24 mouse cellular contexts compared by ENCODE assay signal in the genomic region with DNA sequence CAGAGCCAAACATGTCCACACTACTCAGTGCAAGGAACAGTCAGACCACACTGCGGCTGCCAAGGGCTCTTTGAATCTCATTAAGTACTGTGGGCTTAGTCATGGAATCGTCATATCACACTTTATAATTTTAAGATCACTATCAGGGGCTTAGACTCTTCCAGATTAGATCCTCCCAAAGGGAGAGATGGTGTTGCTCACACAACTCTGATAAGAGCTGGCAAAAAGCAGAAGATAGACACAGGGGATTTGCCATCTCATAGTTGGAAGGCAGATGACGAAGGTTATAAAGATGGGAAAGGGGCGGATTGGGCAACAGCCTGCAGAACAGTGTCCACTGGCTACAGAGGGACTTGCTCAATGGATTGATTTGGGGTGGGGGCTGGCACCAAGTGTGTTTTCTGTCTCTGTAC. TPM values are rescaled to one million over a fixed set of nuclear protein-coding genes. Genes with fewer than 3 reads are reported as not detected.
DNase-seq lines count a peak whose midpoint lies in the region; ATAC-seq and TF ChIP-seq lines count a peak whose summit lies in the region.
"Had no signal": no experiment of that assay in that cellular context is flagged by ENCODE, and none has a peak within 500 bp of the region (broad histone marks: within the 10 kb centered on the region; RNA-seq: fewer than 3 reads in every experiment).

No protein-coding gene starts in this region.

- H3K4me2 ChIP-seq in limb, embryonic 11.5 days (ENCODE audit: low read depth, severe bottlenecking): no peak overlapping the region
- H3K4me2 ChIP-seq: embryonic facial prominence, embryonic 13.5 days; forebrain, embryonic 13.5 days; heart, embryonic 13.5 days; hindbrain, embryonic 12.5 days; midbrain, embryonic 12.5 days had no signal

- H3K36me3 ChIP-seq in limb, embryonic 11.5 days (ENCODE audit: control insufficient read depth, insufficient read depth, low read length): no peaks in the 10 kb centered on the region
- no peaks in the 10 kb centered on the region for H3K36me3 ChIP-seq in limb, embryonic 10.5 days
- H3K36me3 ChIP-seq in G1E (replicated peaks): no peaks in the 10 kb centered on the region
- H3K36me3 ChIP-seq: embryonic facial prominence, embryonic 13.5 days; hindbrain, embryonic 12.5 days; midbrain, embryonic 12.5 days had no signal

- H3K27me3 ChIP-seq in limb, embryonic 11.5 days (ENCODE audit: control insufficient read depth, insufficient read depth, low read length): no peaks in the 10 kb centered on the region
- H3K27me3 ChIP-seq in limb, embryonic 10.5 days (ENCODE audit: low read depth, poor library complexity, severe bottlenecking): 0 out of 2 replicates have a peak, but pooled peaks cover 6% of the 10 kb centered on the region
- H3K27me3 ChIP-seq in G1E (ENCODE audit: insufficient read depth, low read length): no peaks in the 10 kb centered on the region
- H3K27me3 ChIP-seq: embryonic facial prominence, embryonic 13.5 days; forebrain, embryonic 13.5 days; heart, embryonic 13.5 days; hindbrain, embryonic 12.5 days; midbrain, embryonic 12.5 days had no signal

- TF ChIP-seq CTCF in G1E (IDR thresholded peaks at IDR 0.05; ENCODE audit: low read depth, low read length): no peak

- DNase-seq in limb, embryonic 11.5 days (ENCODE audit: low spot score): peak; percentile 16
- DNase-seq in limb, embryonic 10.5 days (ENCODE audit: low spot score): no peak
- no peak for DNase-seq in G1E (ENCODE audit: low spot score)
- DNase-seq in lung, postnatal 25 days (ENCODE audit: low spot score): peak; percentile 31
- no peak for DNase-seq in right cerebral cortex, postnatal 10 days (ENCODE audit: low spot score in 2 of 2)
- DNase-seq in adrenal gland, postnatal 14 days: no peak
- no peak for DNase-seq in adrenal gland, adult 18-20 months (ENCODE audit: low spot score in 2 of 2)
- DNase-seq: adrenal gland, adult 8-10 months; cerebellum, adult 2 months; cerebellum, postnatal 25 days; embryo, embryonic 11 days; heart, postnatal 14 days; kidney, postnatal 25 days; right cerebral cortex, postnatal 14 days; thymus, postnatal 14 days had no signal

- no peak overlapping the region for H3K27ac ChIP-seq in limb, embryonic 11.5 days (replicated peaks; ENCODE audit: low read depth, low read length)
- no peak overlapping the region for H3K27ac ChIP-seq in limb, embryonic 10.5 days
- H3K27ac ChIP-seq: embryonic facial prominence, embryonic 13.5 days; forebrain, embryonic 13.5 days; heart, embryonic 13.5 days; hindbrain, embryonic 12.5 days; midbrain, embryonic 12.5 days had no signal

- no peak overlapping the region for H3K9ac ChIP-seq in limb, embryonic 11.5 days (ENCODE audit: low read length)
- H3K9ac ChIP-seq: embryonic facial prominence, embryonic 13.5 days; forebrain, embryonic 13.5 days; heart, embryonic 13.5 days; hindbrain, embryonic 12.5 days; midbrain, embryonic 12.5 days had no signal

- H3K4me3 ChIP-seq in limb, embryonic 11.5 days (ENCODE audit: low read depth, low read length): no peak overlapping the region
- no peak overlapping the region for H3K4me3 ChIP-seq in limb, embryonic 10.5 days
- H3K4me3 ChIP-seq in G1E (ENCODE audit: low read depth, low read length): no peak overlapping the region
- H3K4me3 ChIP-seq: embryonic facial prominence, embryonic 13.5 days; erythroblast, embryonic 14.5 days; forebrain, embryonic 13.5 days; heart, embryonic 13.5 days; hindbrain, embryonic 12.5 days; midbrain, embryonic 12.5 days had no signal

- ATAC-seq in limb, embryonic 11.5 days (ENCODE audit: insufficient number of reproducible peaks, low FRiP score, low TSS enrichment, low read depth): no peak
- ATAC-seq in G1E (ENCODE audit: extremely low read depth, insufficient number of reproducible peaks, low FRiP score, poor library complexity, severe bottlenecking): peak; percentile 10; the same call in 1 of the 2 replicates
- ATAC-seq in common myeloid progenitor, adult 5-6 weeks (replicated peaks; ENCODE audit: low read depth, poor library complexity, severe bottlenecking): peak; percentile 24
- ATAC-seq: CD4-positive, CD25-positive, alpha-beta regulatory T cell, adult 4 months; forebrain, embryonic 13.5 days; intestine, postnatal 0 days had no signal

- peaks cover 8% of the 10 kb centered on the region for H3K4me1 ChIP-seq in limb, embryonic 11.5 days (ENCODE audit: control insufficient read depth, insufficient read depth, low read length)
- peaks cover 21% of the 10 kb centered on the region for H3K4me1 ChIP-seq in limb, embryonic 10.5 days
- peaks cover 99% of the 10 kb centered on the region for H3K4me1 ChIP-seq in G1E (ENCODE audit: insufficient read depth, low read depth, low read length)
- H3K4me1 ChIP-seq: forebrain, embryonic 13.5 days; midbrain, embryonic 12.5 days had no signal

- no peaks in the 10 kb centered on the region for H3K9me3 ChIP-seq in limb, embryonic 11.5 days (ENCODE audit: control insufficient read depth, low read length)
- no peaks in the 10 kb centered on the region for H3K9me3 ChIP-seq in limb, embryonic 10.5 days (replicated peaks)
- H3K9me3 ChIP-seq in G1E (replicated peaks): no peaks in the 10 kb centered on the region
- H3K9me3 ChIP-seq: embryonic facial prominence, embryonic 13.5 days; forebrain, embryonic 13.5 days; heart, embryonic 13.5 days; hindbrain, embryonic 12.5 days; midbrain, embryonic 12.5 days had no signal

- 91% methylated on average over 4 of the region's 4 CpGs for WGBS in limb, embryonic 11.5 days
- 86% methylated on average over 4 of the region's 4 CpGs for WGBS in limb, embryonic 10.5 days

RNA-seq across cellular contexts. Expression of gene Il1rl2, which starts 31.0 kb away (rescaled TPM):
- 0.88 and 1.1 TPM in 2 replicates for polyA plus RNA-seq in limb, embryonic 11.5 days (2014; fragmentation: Nextera tagmentation; extraction: Ambion mirVana)
- 1.3 and 1.5 TPM in 2 replicates for polyA plus RNA-seq in limb, embryonic 10.5 days (2016; fragmentation: Nextera tagmentation; extraction: Ambion mirVana)
- 0.83 and 1.2 TPM in 2 replicates for total RNA-seq in G1E (2014; fragmentation: Nextera tagmentation)
- 0.12 and 0.33 TPM in 2 replicates for total RNA-seq in G1E (2017)
- polyA plus RNA-seq in G1E (2012): 0.02 TPM in 1 of 2 replicates, not detected in the other
- 1.4 and 4.2 TPM in 2 replicates for total RNA-seq in common myeloid progenitor, adult 5-6 weeks (2017)
- 3.6 and 4.4 TPM in 2 replicates for total RNA-seq in adrenal gland, postnatal 14 days (2021)
- total RNA-seq in adrenal gland, adult 18-20 months (2021): 1 to 10 TPM; 1.0 to 1.3 TPM
- polyA plus RNA-seq: erythroblast, embryonic 14.5 days had no signal

Comparison
In these comparisons a context has a peak if more than half of its experiments do, and no peak if none do; other contexts are left out.
1. DNase-seq: peak in limb, embryonic 11.5 days (single experiment) and lung, postnatal 25 days (single experiment); none in limb, embryonic 10.5 days (single experiment), G1E (single experiment), right cerebral cortex, postnatal 10 days (0 of 2), adrenal gland, postnatal 14 days (single experiment) and adrenal gland, adult 18-20 months (0 of 2).